Mouse (Mus musculus) cortical plate, adult 2 months (tissue): ENCODE results near the gene Gm49396.

Source experiments
- CTCF ChIP-seq: fragments of 200-500 bp; IDR thresholded peaks from 2 replicates; pipeline ENCODE4 v1.5.1; 2011; ENCODE audit warnings: mild to moderate bottlenecking, control low read depth, low read length; ENCODE audit not compliant: insufficient read depth; ENCODE audit errors: extremely low read depth
- POLR2A ChIP-seq: fragments of 200-500 bp; IDR thresholded peaks from 2 replicates; pipeline ENCODE4 v1.6.1; 2011; ENCODE audit warnings: mild to moderate bottlenecking, low read length, control low read depth; ENCODE audit not compliant: insufficient read depth; ENCODE audit errors: extremely low read depth

DNA sequence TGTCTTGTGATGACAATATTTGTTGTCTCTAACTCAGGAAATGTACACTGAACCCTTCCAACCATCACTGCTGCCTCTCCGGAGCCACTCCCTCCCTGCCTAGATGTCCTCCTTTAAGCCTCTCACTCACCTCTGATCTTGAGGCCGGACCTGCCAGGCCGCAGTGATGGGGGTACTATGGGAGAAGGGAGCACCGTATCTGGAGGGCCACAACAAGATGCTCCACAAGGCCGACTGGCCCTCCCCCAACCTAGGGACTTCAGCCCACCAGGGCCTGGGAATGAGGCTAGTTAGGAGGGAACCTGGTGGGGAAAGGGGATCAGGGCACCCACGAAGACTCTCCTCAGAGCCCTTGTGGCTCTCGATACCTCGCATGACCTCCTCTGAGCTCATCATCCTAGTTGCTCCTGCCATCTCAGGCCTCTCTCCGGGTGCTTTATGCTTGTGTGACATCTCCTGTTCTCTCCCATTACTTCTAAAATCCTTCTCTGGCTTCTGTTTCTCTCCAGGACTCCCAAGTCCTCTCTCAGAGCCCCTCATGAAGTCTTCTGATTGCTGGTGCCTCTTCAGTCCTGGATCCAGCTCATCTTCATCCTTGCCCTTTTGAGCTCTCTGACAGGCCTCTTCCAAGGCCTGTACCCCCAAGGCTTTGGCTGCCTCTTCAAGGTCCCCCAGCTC lies 27.9 kb downstream of the Gm49396 start:
- TF ChIP-seq CTCF (no peak), POLR2A (no peak)
